Mouse (Mus musculus): ENCODE results near the gene Ccdc124.
A peak's percentile ranks its signal among the peaks of the same experiment; 100 is the strongest.
"Not testable (repeated sequence)": the region's sequence is repeated elsewhere in the genome, so short reads cannot be mapped to it uniquely, and the experiment has no call there.

The Ccdc124 gene

DNA sequence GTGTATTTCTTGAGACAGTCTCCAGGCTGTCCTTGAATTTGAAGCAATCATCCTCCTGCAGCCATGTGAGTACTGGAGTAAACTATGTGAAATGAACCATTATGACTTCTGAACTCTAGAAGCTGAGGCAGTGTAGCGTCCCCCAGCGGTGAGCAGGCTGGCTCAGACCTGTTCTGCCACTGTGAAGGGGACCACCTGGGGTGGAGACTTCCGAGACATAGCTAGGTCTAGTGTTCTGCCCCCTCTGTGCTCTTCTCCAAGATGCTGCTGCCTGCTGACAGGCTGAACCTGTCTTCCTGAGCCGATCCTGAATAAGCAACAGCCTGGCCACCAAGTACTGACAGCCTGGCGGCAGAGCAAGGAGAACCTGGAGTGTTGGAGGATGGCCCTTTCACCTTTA is 28.6 kb downstream of the Ccdc124 start:
- DNase-seq (ENCODE audit: low spot score) = no peak

DNA sequence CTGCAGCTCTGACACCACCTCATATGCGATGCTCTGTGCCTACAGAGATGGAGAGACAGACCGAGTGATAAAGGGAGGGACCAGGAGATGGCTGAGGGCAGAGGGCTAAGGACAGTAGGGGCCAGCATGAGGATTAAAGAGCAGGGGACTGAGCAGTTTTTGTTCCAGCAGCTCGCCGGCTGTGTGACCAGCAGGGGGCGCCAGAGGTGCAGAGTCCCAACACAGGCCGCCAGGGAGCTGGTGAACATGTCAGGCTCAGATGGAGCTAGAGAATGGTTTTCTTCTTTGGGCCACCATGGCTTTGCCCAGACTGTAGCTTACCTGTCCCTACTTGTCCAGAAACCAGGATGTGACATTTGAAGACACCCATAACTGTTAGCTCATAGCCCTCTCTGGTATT is 29.2 kb downstream of the Ccdc124 start:
- peak; percentile 81 for DNase-seq (ENCODE audit: low spot score)

GRCm38 (mm10) chr8:70843941-70844340 is 29.8 kb downstream of the Ccdc124 start:
- no peak for DNase-seq (ENCODE audit: low spot score)

DNA sequence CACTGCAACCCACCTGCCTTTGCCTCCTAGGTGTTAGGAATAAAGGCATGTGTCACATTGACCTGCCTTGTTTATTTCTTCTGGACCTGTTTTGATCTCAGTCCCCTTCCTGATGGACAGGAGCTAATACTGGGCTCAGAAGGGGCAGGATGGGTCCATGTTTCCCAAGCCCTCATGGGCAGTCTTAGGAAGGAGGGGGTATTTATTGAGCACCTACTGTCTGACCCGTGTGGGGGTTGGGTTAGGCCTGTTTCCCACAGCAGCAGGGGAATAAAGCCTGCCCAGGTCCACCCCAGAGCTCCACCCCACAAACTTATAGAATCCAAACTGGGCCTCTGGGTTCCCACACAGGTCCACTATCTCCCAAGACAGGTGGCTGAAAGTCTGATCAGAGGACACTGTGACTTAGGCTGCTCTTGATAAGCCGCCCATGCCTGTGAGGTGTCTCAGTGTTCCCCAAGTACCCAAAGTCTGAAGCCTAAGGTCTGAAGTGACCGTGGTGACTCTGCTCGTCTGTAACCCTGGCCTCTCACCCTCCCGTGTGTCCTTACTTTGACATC is 30.4 kb downstream of the Ccdc124 start:
- no peak for DNase-seq (ENCODE audit: low spot score)

DNA sequence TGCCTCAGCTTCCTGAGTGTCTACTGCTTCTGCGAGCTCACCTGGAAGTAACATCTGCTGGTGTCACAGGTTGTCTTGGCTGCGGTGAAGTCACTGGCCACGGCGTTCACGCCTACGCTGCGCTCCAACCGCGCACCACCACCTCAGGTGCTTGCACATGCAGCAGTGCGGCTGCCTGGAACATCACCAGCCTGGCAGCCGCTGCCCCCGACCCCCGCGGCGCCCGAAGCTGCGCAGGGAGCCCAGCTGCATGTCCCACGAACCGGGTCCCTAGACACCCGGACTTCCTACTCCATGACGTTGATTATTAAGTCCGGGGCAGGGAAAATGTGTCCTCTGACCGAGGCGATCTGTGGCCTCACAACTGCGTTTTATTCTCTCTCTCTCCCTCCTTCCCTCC is 31.3 kb downstream of the Ccdc124 start:
- DNase-seq (ENCODE audit: low spot score) = no peak

DNA sequence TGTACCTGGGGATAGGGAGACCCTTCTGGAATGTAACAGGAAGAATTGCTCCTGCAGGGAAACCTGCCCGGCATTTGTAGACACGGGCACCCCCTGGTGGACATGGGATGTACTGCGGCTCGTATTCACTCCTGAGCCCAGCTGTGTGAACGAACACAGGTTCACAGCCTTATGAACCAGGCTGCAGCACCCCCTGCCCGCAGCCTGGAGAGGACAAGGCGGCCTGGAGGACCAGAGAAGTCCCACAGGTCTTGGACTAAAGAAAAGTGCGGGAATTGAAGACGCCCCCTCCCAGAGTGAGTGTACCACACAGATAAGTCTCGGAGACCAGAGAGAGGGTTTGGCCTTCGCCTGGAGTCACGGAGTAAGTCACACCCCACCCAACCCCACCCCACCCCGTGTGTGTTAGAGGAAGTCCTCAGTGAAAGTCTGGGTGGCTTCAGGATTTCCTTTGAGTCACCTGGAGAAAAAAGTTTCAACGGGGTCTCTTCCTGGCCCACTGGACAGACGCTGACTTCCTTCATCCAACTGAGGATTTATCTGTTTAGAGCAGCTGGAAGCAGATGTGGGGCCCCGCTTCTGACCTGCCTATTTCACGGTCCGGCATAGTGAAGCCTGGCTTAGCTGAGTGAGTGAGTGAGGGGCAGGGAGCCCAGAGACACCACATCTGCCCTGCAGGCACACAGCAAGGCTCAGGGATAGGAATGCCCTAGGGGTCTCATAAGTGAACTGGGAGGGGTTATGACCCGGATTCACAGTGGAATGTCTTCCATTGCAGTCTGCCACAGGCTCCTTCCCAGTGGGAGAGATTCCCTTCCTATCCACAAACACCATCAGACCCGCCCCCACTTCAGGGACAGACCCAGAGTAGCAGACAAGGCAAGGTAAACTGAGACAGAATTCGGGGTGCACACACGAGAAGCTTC is 32.3 kb downstream of the Ccdc124 start:
- DNase-seq (ENCODE audit: low spot score) = peak; percentile 86

DNA sequence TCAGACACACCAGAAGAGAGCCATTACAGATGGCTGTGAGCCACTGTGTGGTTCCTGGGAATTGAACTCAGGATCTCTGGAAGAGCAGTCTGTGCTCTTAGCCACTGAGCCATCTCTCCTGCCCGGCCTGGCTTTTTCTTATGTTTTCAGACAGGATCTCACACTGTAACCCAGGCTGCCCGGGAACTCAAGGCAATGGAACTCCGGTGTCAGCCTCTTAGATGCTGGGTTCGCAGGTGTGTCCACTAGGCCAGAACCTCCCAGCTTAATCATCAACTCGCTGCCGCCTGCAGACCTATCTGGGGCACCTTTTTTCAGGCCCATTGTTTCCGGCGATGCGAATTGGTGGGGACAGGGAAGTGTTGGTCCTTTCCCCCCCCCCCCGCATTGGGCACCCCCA is 33.1 kb downstream of the Ccdc124 start:
- DNase-seq (ENCODE audit: low spot score) = no peak

DNA sequence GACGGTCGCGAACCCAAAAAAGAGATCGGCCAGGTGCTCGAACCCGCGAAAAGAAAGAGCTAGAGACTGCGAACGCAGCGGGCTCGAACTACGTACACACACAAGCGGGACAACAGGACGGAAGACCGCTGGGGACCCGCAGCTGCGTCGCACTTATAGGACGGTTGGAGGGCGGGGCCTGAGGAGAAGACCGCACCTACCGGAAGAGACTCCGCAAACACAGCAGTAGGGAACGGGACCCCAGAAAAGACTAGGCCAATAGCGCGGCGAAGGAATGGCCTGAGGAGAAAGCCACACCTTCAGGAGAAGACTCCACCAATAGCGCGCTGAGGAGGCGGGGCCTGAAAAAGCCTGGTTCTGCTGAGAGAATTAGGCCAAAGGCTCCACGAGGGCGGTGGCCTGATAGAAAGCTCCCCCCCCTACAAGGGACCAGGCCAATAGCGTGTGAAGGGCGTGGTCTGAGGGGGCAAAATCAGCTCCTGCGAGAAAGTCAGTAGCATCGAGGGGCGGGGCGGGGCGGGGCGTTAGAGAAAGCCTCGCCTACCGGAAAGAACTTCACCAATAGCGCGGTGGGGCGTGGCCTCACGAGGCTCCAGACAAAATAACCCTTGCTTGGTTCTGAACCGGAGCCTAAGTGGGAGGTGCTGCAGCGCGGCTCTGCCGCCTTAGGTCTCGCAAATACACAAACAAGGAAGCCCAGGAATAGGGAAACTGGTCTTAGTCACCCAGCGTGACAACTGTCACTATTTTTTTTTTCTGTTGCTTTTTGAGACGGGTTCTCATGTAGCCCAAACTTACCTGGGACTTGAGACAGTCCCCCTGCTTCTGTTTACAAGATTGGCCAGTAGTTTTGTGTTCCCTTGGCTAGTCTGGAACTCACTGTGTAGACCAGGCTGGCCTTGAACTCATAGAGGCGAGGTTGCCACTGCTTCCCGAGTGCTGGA is 34.1 kb downstream of the Ccdc124 start, which contains the start of gene Arrdc2:
Arrdc2 (minus strand) TSS at position 313 of the 944 bp plus-strand sequence.
- peak; percentile 96 for DNase-seq (ENCODE audit: low spot score)

GRCm38 (mm10) chr8:70838654-70839407 is 34.9 kb downstream of the Ccdc124 start:
- DNase-seq (ENCODE audit: low spot score) = no peak

- no peak for DNase-seq (ENCODE audit: low spot score)
These were observed 37.1 kb downstream of the Ccdc124 start for GRCm38 (mm10) chr8:70836666-70837065.

DNA sequence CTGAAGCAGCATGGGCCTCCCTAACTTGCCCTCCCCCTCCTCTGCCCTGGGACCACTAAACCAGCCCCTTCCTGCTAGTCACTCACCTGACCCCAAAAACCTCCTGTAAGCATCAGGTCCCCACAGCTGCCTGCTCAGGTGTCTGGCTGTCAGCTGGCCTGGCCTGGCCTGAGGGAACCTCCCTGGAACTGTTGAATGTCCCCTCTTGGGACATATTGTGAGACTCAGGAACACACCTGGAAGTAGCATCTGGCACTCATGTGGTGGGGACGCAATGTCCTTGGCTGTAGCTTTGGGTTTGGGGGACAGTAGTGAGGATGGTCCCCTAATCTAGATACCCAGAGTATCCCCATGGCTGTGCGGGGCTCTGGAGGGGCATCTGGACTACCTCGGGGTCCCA is 39.7 kb downstream of the Ccdc124 start:
- DNase-seq (ENCODE audit: low spot score) = no peak

DNA sequence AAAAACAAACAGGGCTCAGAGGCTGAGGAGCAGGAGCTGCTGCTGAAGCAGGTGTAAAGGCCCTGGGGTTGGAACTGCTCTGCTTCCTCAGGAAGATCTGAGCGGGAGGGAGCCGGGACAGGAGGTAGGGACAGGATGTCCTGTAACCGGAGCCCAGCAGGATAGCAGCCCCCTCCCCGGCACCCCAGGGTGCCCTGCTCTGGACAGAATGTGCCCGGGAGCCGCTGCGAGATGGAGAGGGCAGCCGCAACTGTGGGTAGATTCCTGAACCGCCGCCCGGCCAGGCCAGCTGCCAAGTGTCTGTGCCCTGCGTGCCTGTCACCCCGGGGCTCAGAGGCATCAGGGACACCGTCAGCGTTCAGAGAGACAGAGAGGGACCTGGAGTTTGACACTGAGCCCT is 40.2 kb downstream of the Ccdc124 start:
- DNase-seq (ENCODE audit: low spot score) = no peak

- DNase-seq (ENCODE audit: low spot score) = no peak
These were observed 40.7 kb downstream of the Ccdc124 start for GRCm38 (mm10) chr8:70833018-70833482.

- DNase-seq (ENCODE audit: low spot score) = no peak
These were observed 41.4 kb downstream of the Ccdc124 start for GRCm38 (mm10) chr8:70832371-70832770.

- DNase-seq (ENCODE audit: low spot score) = no peak
These were observed 42.2 kb downstream of the Ccdc124 start for GRCm38 (mm10) chr8:70831517-70831916.

DNA sequence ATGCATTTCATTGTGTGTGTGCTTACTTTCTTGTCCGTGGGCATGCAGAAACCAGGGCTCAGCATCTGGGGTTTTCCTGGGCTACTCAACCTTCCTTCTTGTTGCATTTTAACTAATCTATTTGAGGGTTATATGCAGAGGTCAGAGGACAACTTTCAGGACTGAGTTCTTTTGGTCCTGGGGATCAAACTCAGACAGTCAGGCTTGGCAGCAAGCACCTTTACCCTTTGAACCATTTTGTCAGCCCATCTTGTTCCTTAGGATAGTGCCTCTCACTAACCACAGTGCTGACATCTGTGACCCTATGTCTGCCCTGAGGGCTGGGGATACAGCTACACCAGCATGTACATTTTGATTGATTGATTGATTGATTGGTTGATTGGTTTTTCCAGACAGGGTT is 45.9 kb downstream of the Ccdc124 start:
- no peak for DNase-seq (ENCODE audit: low spot score)

DNA sequence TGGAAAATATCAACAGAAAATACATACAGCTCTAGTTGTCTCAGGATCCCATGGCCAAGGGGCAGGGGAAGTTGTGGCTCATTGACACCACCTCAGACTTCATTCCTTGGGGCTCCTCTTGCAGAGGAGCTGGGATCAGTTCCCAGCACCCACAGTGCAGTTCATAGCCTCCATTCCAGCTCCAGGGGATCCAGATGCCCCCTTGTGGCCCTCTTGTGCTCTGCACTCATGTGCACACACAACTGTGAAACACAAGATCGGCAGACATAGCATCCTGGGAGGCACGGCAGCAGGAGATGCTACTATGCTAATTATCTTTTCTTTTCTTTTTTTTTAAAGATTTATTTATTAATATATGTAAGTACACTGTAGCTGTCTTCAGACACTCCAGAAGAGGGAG is 46.7 kb downstream of the Ccdc124 start:
- no peak for DNase-seq (ENCODE audit: low spot score)

- no peak for DNase-seq (ENCODE audit: low spot score)
These were observed 47.9 kb downstream of the Ccdc124 start for GRCm38 (mm10) chr8:70825816-70826215.

DNA sequence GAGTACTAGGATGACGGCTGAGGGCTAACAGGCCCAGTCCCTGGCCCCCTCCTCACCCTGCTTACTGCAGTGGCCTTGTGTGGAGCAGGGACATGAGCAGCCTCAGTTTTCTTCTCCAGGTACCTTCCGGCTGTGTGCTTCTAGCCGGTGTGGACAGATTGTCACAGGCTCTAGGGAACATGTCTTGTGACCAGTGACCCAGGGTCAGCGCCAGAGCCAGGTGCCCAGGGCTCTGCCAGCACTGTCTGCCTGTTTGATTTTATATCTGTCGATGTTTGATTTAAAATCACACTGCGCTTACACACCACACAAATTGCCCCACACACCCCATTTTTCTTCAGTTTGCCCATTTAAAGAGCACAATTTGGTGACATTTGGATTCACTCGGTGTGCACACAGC is 49.9 kb downstream of the Ccdc124 start:
- no peak for DNase-seq (ENCODE audit: low spot score)

GRCm38 (mm10) chr8:70822594-70822993 is 51.1 kb downstream of the Ccdc124 start:
- not testable (repeated sequence) for DNase-seq (ENCODE audit: low spot score)

DNA sequence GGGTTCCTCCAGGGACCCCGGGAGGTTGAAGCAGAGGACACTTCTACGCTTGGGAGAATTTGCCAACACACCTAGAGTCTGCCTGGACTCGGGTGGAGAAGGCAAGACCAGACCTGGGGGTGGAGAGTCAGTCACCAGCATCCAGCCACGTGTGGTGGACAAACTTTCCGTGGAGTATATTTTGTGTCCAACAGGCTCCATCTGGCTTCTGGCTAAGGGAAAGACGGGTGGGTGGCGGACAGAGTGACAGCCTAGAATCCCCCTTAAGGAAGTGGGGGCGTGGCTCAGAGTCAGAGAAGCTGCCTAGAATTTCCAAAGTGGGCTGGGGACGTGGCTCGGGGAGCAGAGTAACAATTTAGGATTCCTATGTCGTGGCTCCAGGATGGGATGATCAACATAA is 51.7 kb downstream of the Ccdc124 start:
- no peak for DNase-seq (ENCODE audit: low spot score)
